Mouse (Mus musculus): ENCODE data around the gene Tmem198b. TPM values are rescaled to one million over a fixed set of nuclear protein-coding genes. Genes with fewer than 3 reads are reported as not detected.
"Not testable (repeated sequence)": the region's sequence is repeated elsewhere in the genome, so short reads cannot be mapped to it uniquely, and the experiment has no call there.

Tmem198b gene
- total and polyA plus RNA-seq, 3 experiments, result 2.2 to 8.4 (median 4.9) TPM

GRCm38 (mm10) chr10:128840612-128841011 is 36.4 kb upstream of the Tmem198b start:
- peaks cover 2% of the 10 kb centered on the region; the same call in 1 of the 2 replicates for H3K4me1 ChIP-seq (ENCODE audit: insufficient read depth, low read depth, low read length)
- ATAC-seq (ENCODE audit: extremely low read depth, insufficient number of reproducible peaks, low FRiP score, poor library complexity, severe bottlenecking) (no peak), DNase-seq (ENCODE audit: low spot score) (no peak)

GRCm38 (mm10) chr10:128839434-128839833 is 35.3 kb upstream of the Tmem198b start:
- Histone ChIP-seq H3K27me3 (ENCODE audit: insufficient read depth, low read length) (no peaks in the 10 kb centered on the region), H3K36me3 (replicated peaks) (peaks cover 85% of the 10 kb centered on the region), H3K9me3 (replicated peaks) (no peaks in the 10 kb centered on the region), H3K4me3 (ENCODE audit: low read depth, low read length) (no peak overlapping the region), H3K4me1 (ENCODE audit: insufficient read depth, low read depth, low read length) (peaks cover 2% of the 10 kb centered on the region; the same call in 1 of the 2 replicates)
- TF ChIP-seq POLR2AphosphoS5 (IDR thresholded peaks at IDR 0.05; ENCODE audit: insufficient replicate concordance, low read depth, low read length) (no peak), CTCF (IDR thresholded peaks at IDR 0.05; ENCODE audit: low read depth, low read length) (no peak), GATA1 (IDR thresholded peaks at IDR 0.05; ENCODE audit: borderline replicate concordance, low read length) (no peak), GATA2 (IDR thresholded peaks at IDR 0.05; ENCODE audit: borderline replicate concordance, low read depth, low read length) (no peak), TAL1 (conservative IDR thresholded peaks at IDR 0.05; ENCODE audit: low read depth, low read length) (no peak)
- DNase-seq (ENCODE audit: low spot score) (no peak), ATAC-seq (ENCODE audit: extremely low read depth, insufficient number of reproducible peaks, low FRiP score, poor library complexity, severe bottlenecking) (no peak)

More at GRCm38 (mm10) chr10:128840612-128841011, 36.4 kb upstream of the Tmem198b start:
- H3K27me3 ChIP-seq (ENCODE audit: insufficient read depth, low read length), result no peaks in the 10 kb centered on the region
- peaks cover 85% of the 10 kb centered on the region for H3K36me3 ChIP-seq (replicated peaks)
- H3K9me3 ChIP-seq (replicated peaks), result no peaks in the 10 kb centered on the region
- TF ChIP-seq CTCF (IDR thresholded peaks at IDR 0.05; ENCODE audit: low read depth, low read length) (no peak), GATA2 (IDR thresholded peaks at IDR 0.05; ENCODE audit: borderline replicate concordance, low read depth, low read length) (no peak), TAL1 (conservative IDR thresholded peaks at IDR 0.05; ENCODE audit: low read depth, low read length) (no peak), GATA1 (IDR thresholded peaks at IDR 0.05; ENCODE audit: borderline replicate concordance, low read length) (no peak), POLR2AphosphoS5 (IDR thresholded peaks at IDR 0.05; ENCODE audit: insufficient replicate concordance, low read depth, low read length) (no peak)
- no peak overlapping the region for H3K4me3 ChIP-seq (ENCODE audit: low read depth, low read length)

- Histone ChIP-seq H3K36me3 (replicated peaks) (peaks cover 88% of the 10 kb centered on the region), H3K4me3 (ENCODE audit: low read depth, low read length) (no peak overlapping the region), H3K4me1 (ENCODE audit: insufficient read depth, low read depth, low read length) (peaks cover 2% of the 10 kb centered on the region; the same call in 1 of the 2 replicates), H3K9me3 (replicated peaks) (no peaks in the 10 kb centered on the region), H3K27me3 (ENCODE audit: insufficient read depth, low read length) (no peaks in the 10 kb centered on the region)
- TF ChIP-seq POLR2AphosphoS5 (IDR thresholded peaks at IDR 0.05; ENCODE audit: insufficient replicate concordance, low read depth, low read length) (no peak), GATA2 (IDR thresholded peaks at IDR 0.05; ENCODE audit: borderline replicate concordance, low read depth, low read length) (no peak)
- ATAC-seq (ENCODE audit: extremely low read depth, insufficient number of reproducible peaks, low FRiP score, poor library complexity, severe bottlenecking), result no peak
- DNase-seq (ENCODE audit: low spot score), result no peak
Observed at GRCm38 (mm10) chr10:128837400-128837799, 33.2 kb upstream of the Tmem198b start.

GRCm38 (mm10) chr10:128823821-128824220 is 19.7 kb upstream of the Tmem198b start:
- Histone ChIP-seq H3K4me1 (ENCODE audit: insufficient read depth, low read depth, low read length) (peaks cover 23% of the 10 kb centered on the region), H3K4me3 (ENCODE audit: low read depth, low read length) (no peak overlapping the region; the same call in 1 of the 2 replicates), H3K36me3 (replicated peaks) (peaks cover 54% of the 10 kb centered on the region), H3K9me3 (replicated peaks) (no peaks in the 10 kb centered on the region), H3K27me3 (ENCODE audit: insufficient read depth, low read length) (no peaks in the 10 kb centered on the region)
- ATAC-seq (ENCODE audit: extremely low read depth, insufficient number of reproducible peaks, low FRiP score, poor library complexity, severe bottlenecking) (no peak), DNase-seq (ENCODE audit: low spot score) (no peak)
- TF ChIP-seq TAL1 (conservative IDR thresholded peaks at IDR 0.05; ENCODE audit: low read depth, low read length), result no peak
- TF ChIP-seq GATA2 (IDR thresholded peaks at IDR 0.05; ENCODE audit: borderline replicate concordance, low read depth, low read length), result no peak
- no peak for TF ChIP-seq GATA1 (IDR thresholded peaks at IDR 0.05; ENCODE audit: borderline replicate concordance, low read length)
- TF ChIP-seq POLR2AphosphoS5 (IDR thresholded peaks at IDR 0.05; ENCODE audit: insufficient replicate concordance, low read depth, low read length), result no peak

GRCm38 (mm10) chr10:128823087-128823486 is 18.9 kb upstream of the Tmem198b start:
- Histone ChIP-seq H3K36me3 (replicated peaks) (peaks cover 53% of the 10 kb centered on the region), H3K4me3 (ENCODE audit: low read depth, low read length) (peak overlapping the region; percentile 78; the same call in 1 of the 2 replicates), H3K4me1 (ENCODE audit: insufficient read depth, low read depth, low read length) (peaks cover 23% of the 10 kb centered on the region)
- not testable (repeated sequence) for H3K9me3 ChIP-seq (replicated peaks); H3K27me3 ChIP-seq (ENCODE audit: insufficient read depth, low read length); DNase-seq (ENCODE audit: low spot score); ATAC-seq (ENCODE audit: extremely low read depth, insufficient number of reproducible peaks, low FRiP score, poor library complexity, severe bottlenecking)

GRCm38 (mm10) chr10:128822135-128822534 is 18.0 kb upstream of the Tmem198b start:
- Histone ChIP-seq H3K4me1 (ENCODE audit: insufficient read depth, low read depth, low read length) (peaks cover 23% of the 10 kb centered on the region), H3K4me3 (ENCODE audit: low read depth, low read length) (peak overlapping the region; percentile 78), H3K36me3 (replicated peaks) (peaks cover 57% of the 10 kb centered on the region), H3K9me3 (replicated peaks) (no peaks in the 10 kb centered on the region), H3K27me3 (ENCODE audit: insufficient read depth, low read length) (no peaks in the 10 kb centered on the region)
- no peak for ATAC-seq (ENCODE audit: extremely low read depth, insufficient number of reproducible peaks, low FRiP score, poor library complexity, severe bottlenecking)
- TF ChIP-seq TAL1 (conservative IDR thresholded peaks at IDR 0.05; ENCODE audit: low read depth, low read length) (no peak), GATA1 (IDR thresholded peaks at IDR 0.05; ENCODE audit: borderline replicate concordance, low read length) (no peak), GATA2 (IDR thresholded peaks at IDR 0.05; ENCODE audit: borderline replicate concordance, low read depth, low read length) (no peak), POLR2AphosphoS5 (IDR thresholded peaks at IDR 0.05; ENCODE audit: insufficient replicate concordance, low read depth, low read length) (no peak), CTCF (IDR thresholded peaks at IDR 0.05; ENCODE audit: low read depth, low read length) (no peak)
- DNase-seq (ENCODE audit: low spot score), result no peak
